Mouse (Mus musculus): ENCODE data around the gene Tmem190.
"Not testable (repeated sequence)": the region's sequence is repeated elsewhere in the genome, so short reads cannot be mapped to it uniquely, and the experiment has no call there.

DNA sequence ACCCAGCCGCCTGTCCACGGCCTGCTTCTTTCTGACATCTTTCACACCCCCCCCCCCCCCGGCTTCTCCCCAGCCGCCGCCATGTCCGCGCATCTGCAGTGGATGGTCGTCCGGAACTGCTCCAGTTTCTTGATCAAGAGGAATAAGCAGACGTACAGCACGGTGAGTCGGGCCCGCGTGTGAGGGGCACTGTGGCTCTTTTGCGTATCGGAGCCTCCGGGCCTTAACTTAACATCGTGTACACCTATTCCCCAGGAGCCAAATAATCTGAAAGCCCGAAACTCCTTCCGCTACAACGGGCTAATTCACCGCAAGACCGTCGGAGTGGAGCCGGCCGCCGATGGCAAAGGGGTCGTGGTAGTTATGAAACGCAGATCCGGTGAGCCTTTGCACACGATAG, 10.5 kb downstream of the Tmem190 start:
- not testable (repeated sequence) for TF ChIP-seq CTCF (IDR thresholded peaks at IDR 0.05; ENCODE audit: insufficient read depth, low read length); POLR2A (IDR thresholded peaks at IDR 0.05; ENCODE audit: borderline replicate concordance, extremely low read depth, low read depth, low read length)
